Mouse (Mus musculus) neural tube, embryonic 14.5 days (tissue): Measurements from ENCODE around the gene Scfd2. TPM values are rescaled to one million over a fixed set of nuclear protein-coding genes. Genes with fewer than 3 reads are reported as not detected.

ENCODE experiments used
- ATAC-seq: fragments of 200-750 bp; cut with Nextera tagmentation; 2 replicates; pipeline ENCODE4 v1.8.0; 2017; ENCODE audit warnings: low read depth, mild to moderate bottlenecking, moderate TSS enrichment, moderate library complexity
- H3K27ac ChIP-seq: fragments of 300-500 bp; sonication (generic); 2 replicates; pipeline ENCODE4 v1.5.1; 2014; ENCODE audit warnings: low read depth, mild to moderate bottlenecking, control low read depth, low read length, moderate library complexity, mixed read lengths
- H3K27me3 ChIP-seq: fragments of 300-500 bp; sonication (generic); 2 replicates; pipeline ENCODE4 v1.6.1; 2014; ENCODE audit warnings: low read length; ENCODE audit not compliant: control insufficient read depth, insufficient read depth
- H3K36me3 ChIP-seq: fragments of 300-500 bp; sonication (generic); 2 replicates; pipeline ENCODE4 v1.6.1; 2014; ENCODE audit warnings: low read length, mixed read lengths; ENCODE audit not compliant: control insufficient read depth, insufficient read depth
- H3K4me1 ChIP-seq: fragments of 300-500 bp; sonication (generic); 2 replicates; pipeline ENCODE4 v1.6.1; 2014; ENCODE audit warnings: low read length; ENCODE audit not compliant: control insufficient read depth, insufficient read depth
- H3K4me2 ChIP-seq: fragments of 300-500 bp; sonication (generic); 2 replicates; pipeline ENCODE4 v1.6.1; 2014; ENCODE audit warnings: mild to moderate bottlenecking, low read depth, low read length, control low read depth
- H3K4me3 ChIP-seq: fragments of 300-500 bp; sonication (generic); 2 replicates; pipeline ENCODE4 v1.5.1; 2014; ENCODE audit warnings: low read depth, low read length, control low read depth, mixed read lengths
- H3K9ac ChIP-seq: fragments of 300-500 bp; sonication (generic); replicated peaks from 2 replicates; pipeline ENCODE4 v1.6.1; 2014; ENCODE audit warnings: low read depth, mild to moderate bottlenecking, control low read depth, low read length, mixed read lengths
- H3K9me3 ChIP-seq: fragments of 300-500 bp; sonication (generic); 2 replicates; pipeline ENCODE4 v1.6.1; 2016; ENCODE audit warnings: low read length; ENCODE audit not compliant: control insufficient read depth
- WGBS: fragments of 180-500 bp; shearing (Covaris S2); extraction: QIAGEN DNeasy Blood & Tissue Kit; methylation state at CpG from one replicate; pipeline ENCODE4 v1.1.7; 2014; 5-methylcytosine and 5-hydroxymethylcytosine counted together
- polyA plus RNA-seq: library from polyadenylated mRNA; unstranded; fragments of >200 nt; fragmentation: Nextera tagmentation; extraction: Ambion mirVana; gene quantifications from 2 replicates; pipeline ENCODE4 v1.2.1, GENCODE M21; 2014

The Scfd2 gene
- polyA plus RNA-seq, 1 experiment from 2014 or later = 18.3 TPM

DNA sequence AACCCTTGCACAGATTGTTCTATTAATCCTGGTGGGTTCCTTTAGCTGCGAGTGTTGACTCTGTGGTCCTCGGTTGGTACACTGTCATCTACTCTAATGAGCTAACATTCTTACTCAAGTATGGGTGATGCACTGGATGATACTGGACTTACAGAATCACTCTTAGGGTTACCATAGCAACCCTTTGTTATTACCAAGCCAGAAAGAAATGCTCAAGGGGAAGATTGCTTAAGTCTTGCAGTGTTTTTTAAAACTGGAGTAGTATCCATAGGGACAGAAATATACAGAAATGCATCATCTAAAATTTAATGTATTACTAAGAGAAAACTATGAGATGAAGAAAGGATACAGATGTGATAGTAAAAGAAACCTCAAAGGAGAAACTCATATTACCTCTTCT lies 139.8 kb downstream of the Scfd2 start:
- Histone ChIP-seq H3K27ac (no peak overlapping the region), H3K9ac (no peak overlapping the region), H3K36me3 (no peaks in the 10 kb centered on the region), H3K9me3 (no peaks in the 10 kb centered on the region), H3K4me2 (no peak overlapping the region), H3K4me3 (no peak overlapping the region), H3K27me3 (no peaks in the 10 kb centered on the region), H3K4me1 (no peaks in the 10 kb centered on the region; the same call in 1 of the 2 replicates)
- no peak for ATAC-seq
- WGBS = 80% methylated on average over 2 of the region's 2 CpGs

- H3K9me3 ChIP-seq = no peaks in the 10 kb centered on the region
- H3K36me3 ChIP-seq = no peaks in the 10 kb centered on the region
- no peak overlapping the region for H3K27ac ChIP-seq
- no peak overlapping the region for H3K9ac ChIP-seq
- 93% methylated on average over 5 of the region's 5 CpGs for WGBS
- H3K4me2 ChIP-seq = no peak overlapping the region
- ATAC-seq = no peak
- no peaks in the 10 kb centered on the region for H3K27me3 ChIP-seq
- no peak overlapping the region for H3K4me3 ChIP-seq
- H3K4me1 ChIP-seq = no peaks in the 10 kb centered on the region; the same call in 1 of the 2 replicates
These were observed 140.2 kb downstream of the Scfd2 start for GRCm38 (mm10) chr5:74391346-74391745.

DNA sequence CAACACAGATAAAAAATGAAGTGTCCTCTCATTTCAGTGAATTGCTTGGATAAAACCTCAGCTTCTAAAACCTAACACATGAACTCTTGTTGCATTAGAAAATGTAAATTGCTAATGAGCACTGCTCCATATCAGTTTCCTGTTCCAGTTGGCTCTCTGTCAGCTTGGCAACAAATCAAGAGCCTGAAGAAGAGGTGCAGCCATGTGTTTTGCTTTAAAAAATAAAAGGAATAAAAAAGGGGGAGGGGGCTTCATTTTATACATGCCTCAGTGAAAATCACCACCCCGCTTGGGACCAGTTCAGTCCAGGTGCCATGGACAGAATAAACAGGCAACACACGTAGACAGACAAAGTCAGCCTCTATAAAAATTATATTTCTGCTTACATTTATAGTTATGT lies 142.7 kb downstream of the Scfd2 start:
- Histone ChIP-seq H3K36me3 (no peaks in the 10 kb centered on the region), H3K27ac (no peak overlapping the region), H3K4me2 (no peak overlapping the region), H3K9ac (no peak overlapping the region), H3K27me3 (no peaks in the 10 kb centered on the region), H3K4me3 (no peak overlapping the region), H3K4me1 (no peaks in the 10 kb centered on the region; the same call in 1 of the 2 replicates), H3K9me3 (no peaks in the 10 kb centered on the region)
- 71% methylated on average over 2 of the region's 2 CpGs for WGBS
- ATAC-seq = no peak

DNA sequence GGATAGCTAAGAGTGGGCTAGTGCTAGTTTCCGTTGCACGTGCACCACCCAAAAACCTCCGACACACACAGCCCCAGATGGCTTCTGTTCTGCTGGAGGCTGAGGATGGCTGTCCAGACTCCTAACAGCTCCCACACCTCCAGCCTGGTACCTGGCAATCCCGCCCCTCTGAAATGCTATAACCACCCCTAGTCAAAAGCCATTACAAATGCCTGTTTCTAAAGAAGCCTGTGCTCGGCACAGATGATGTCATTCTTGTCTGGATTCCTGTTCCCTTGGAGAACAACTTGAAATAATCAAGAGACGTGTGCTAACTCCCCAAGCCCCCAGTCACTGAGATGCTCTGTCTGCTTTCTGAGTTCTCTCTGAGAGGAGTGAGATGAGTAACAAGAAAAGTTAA lies 143.5 kb downstream of the Scfd2 start:
- no peak for ATAC-seq
- Histone ChIP-seq H3K4me1 (no peaks in the 10 kb centered on the region; the same call in 1 of the 2 replicates), H3K4me2 (no peak overlapping the region), H3K9me3 (no peaks in the 10 kb centered on the region), H3K4me3 (no peak overlapping the region), H3K36me3 (no peaks in the 10 kb centered on the region), H3K9ac (no peak overlapping the region), H3K27ac (no peak overlapping the region), H3K27me3 (no peaks in the 10 kb centered on the region)
- 58% methylated on average over 6 of the region's 6 CpGs for WGBS

GRCm38 (mm10) chr5:74387143-74387886 lies 144.2 kb downstream of the Scfd2 start:
- Histone ChIP-seq H3K27ac (no peak overlapping the region), H3K9me3 (no peaks in the 10 kb centered on the region), H3K27me3 (no peaks in the 10 kb centered on the region), H3K4me2 (no peak overlapping the region), H3K9ac (no peak overlapping the region), H3K4me3 (no peak overlapping the region), H3K4me1 (no peaks in the 10 kb centered on the region; the same call in 1 of the 2 replicates), H3K36me3 (no peaks in the 10 kb centered on the region)
- 70% methylated on average over 1 of the region's 1 CpGs for WGBS
- no peak for ATAC-seq

DNA sequence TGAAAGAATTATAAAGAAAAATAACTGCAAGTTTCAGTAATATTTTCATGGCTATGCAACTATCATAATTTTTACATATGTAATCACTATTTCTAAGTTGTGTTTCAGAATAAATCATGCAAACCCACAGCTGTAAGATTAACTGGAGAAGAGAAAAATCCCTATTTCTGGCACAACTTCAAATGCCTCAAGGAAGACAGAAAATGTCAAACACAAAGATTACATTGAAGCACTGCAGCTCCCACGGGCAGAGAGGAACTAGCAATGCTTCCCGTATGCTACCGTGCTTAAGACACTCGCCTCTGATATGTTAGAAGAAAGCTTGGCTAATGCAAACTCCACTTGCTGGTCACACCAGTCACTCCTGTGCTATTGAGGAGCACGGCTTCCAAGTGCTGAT lies 151.5 kb downstream of the Scfd2 start:
- Histone ChIP-seq H3K4me3 (no peak overlapping the region), H3K27me3 (no peaks in the 10 kb centered on the region), H3K9ac (no peak overlapping the region), H3K4me1 (no peaks in the 10 kb centered on the region), H3K36me3 (no peaks in the 10 kb centered on the region), H3K27ac (no peak overlapping the region), H3K9me3 (no peaks in the 10 kb centered on the region), H3K4me2 (no peak overlapping the region)
- 79% methylated on average over 5 of the region's 5 CpGs for WGBS
- no peak for ATAC-seq

GRCm38 (mm10) chr5:74366710-74367101 lies 164.9 kb downstream of the Scfd2 start:
- peaks cover 7% of the 10 kb centered on the region; the same call in 1 of the 2 replicates for H3K4me1 ChIP-seq
- no peak overlapping the region for H3K27ac ChIP-seq
- H3K9ac ChIP-seq = no peak overlapping the region
- H3K4me2 ChIP-seq = no peak overlapping the region
- H3K27me3 ChIP-seq = no peaks in the 10 kb centered on the region
- no peaks in the 10 kb centered on the region for H3K9me3 ChIP-seq
- 24% methylated on average over 9 of the region's 9 CpGs for WGBS
- no peak overlapping the region for H3K4me3 ChIP-seq
- no peaks in the 10 kb centered on the region for H3K36me3 ChIP-seq
- peak; percentile 71; the same call in 1 of the 2 replicates for ATAC-seq

DNA sequence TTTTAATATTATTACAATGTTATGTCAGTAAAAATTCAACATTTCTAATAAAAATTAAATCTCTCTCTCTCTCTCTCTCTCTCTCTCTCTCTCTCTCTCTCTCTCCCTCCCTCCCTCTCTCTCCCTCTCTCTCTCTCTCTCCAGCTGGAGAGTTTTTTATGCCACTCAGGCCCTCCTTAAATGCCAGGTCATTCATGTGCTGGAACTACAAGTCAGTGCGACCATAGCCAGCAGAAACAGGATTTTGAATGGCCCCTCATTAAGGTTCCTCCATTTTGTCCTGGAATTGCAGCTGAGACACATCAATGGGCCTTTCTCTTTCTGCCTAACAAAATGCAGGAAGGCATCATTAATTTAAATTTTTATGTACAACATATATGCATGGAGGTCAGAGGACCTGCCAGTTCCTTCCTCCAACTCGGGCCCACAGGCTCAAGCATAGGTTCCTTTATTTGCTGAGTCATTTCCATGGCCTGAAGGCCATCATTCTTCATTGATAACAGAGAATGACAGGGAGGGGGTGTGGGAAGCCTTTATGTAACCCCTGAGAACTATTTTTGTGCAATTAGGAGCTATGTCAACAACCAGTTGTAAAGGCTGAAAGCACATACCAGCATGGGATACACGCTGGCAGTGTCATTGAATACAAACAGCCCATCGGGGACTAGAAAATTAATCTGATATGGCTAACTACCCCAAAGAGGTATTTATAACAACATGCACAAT lies 165.4 kb downstream of the Scfd2 start:
- H3K9me3 ChIP-seq = no peaks in the 10 kb centered on the region
- H3K4me1 ChIP-seq = peaks cover 7% of the 10 kb centered on the region; the same call in 1 of the 2 replicates
- H3K36me3 ChIP-seq = no peaks in the 10 kb centered on the region
- ATAC-seq = peak; percentile 87
- no peaks in the 10 kb centered on the region for H3K27me3 ChIP-seq
- H3K4me3 ChIP-seq = no peak overlapping the region
- no peak overlapping the region for H3K9ac ChIP-seq
- no peak overlapping the region for H3K4me2 ChIP-seq
- H3K27ac ChIP-seq = no peak overlapping the region
- 10% methylated on average over 4 of the region's 4 CpGs for WGBS

- peak; percentile 58; the same call in 1 of the 2 replicates for ATAC-seq
- H3K27me3 ChIP-seq = no peaks in the 10 kb centered on the region
- no peak overlapping the region for H3K4me2 ChIP-seq
- no peaks in the 10 kb centered on the region for H3K9me3 ChIP-seq
- H3K27ac ChIP-seq = no peak overlapping the region
- no peak overlapping the region for H3K9ac ChIP-seq
- no peak overlapping the region for H3K4me3 ChIP-seq
- 12% methylated on average over 6 of the region's 6 CpGs for WGBS
- H3K36me3 ChIP-seq = no peaks in the 10 kb centered on the region
- peaks cover 7% of the 10 kb centered on the region; the same call in 1 of the 2 replicates for H3K4me1 ChIP-seq
These were observed 166.2 kb downstream of the Scfd2 start for GRCm38 (mm10) chr5:74365408-74365807.
